Mouse (Mus musculus) limb, embryonic 11.5 days (tissue): ENCODE measurements around the gene Parp3. TPM values are rescaled to one million over a fixed set of nuclear protein-coding genes. Genes with fewer than 3 reads are reported as not detected.

Source experiments
- ATAC-seq: fragments of 200-750 bp; cut with Nextera tagmentation; 2 replicates; pipeline ENCODE4 v1.8.0; 2017; ENCODE audit warnings: low read depth; ENCODE audit not compliant: insufficient number of reproducible peaks, low FRiP score, low TSS enrichment
- DNase-seq: peaks from one replicate; pipeline ENCODE4 v3.0.0-alpha.2; 2015; ENCODE audit warnings: low spot score
- H3K27ac ChIP-seq: fragments of 300-500 bp; sonication (generic); replicated peaks from 2 replicates; pipeline ENCODE4 v1.5.1; 2014; ENCODE audit warnings: low read depth, mild to moderate bottlenecking, low read length
- H3K27me3 ChIP-seq: fragments of 300-500 bp; sonication (generic); 2 replicates; pipeline ENCODE4 v1.6.1; 2014; ENCODE audit warnings: mild to moderate bottlenecking, low read length, mixed read lengths; ENCODE audit not compliant: control insufficient read depth, insufficient read depth
- H3K36me3 ChIP-seq: fragments of 300-500 bp; sonication (generic); 2 replicates; pipeline ENCODE4 v1.6.1; 2014; ENCODE audit warnings: mild to moderate bottlenecking, low read length, moderate library complexity, mixed read lengths; ENCODE audit not compliant: control insufficient read depth, insufficient read depth
- H3K4me1 ChIP-seq: fragments of 300-500 bp; sonication (generic); 2 replicates; pipeline ENCODE4 v1.6.1; 2014; ENCODE audit warnings: low read length, mixed read lengths; ENCODE audit not compliant: control insufficient read depth, insufficient read depth
- H3K4me2 ChIP-seq: fragments of 300-500 bp; sonication (generic); 2 replicates; pipeline ENCODE4 v1.6.1; 2014; ENCODE audit warnings: low read depth, mild to moderate bottlenecking, moderate library complexity; ENCODE audit not compliant: severe bottlenecking
- H3K4me3 ChIP-seq: fragments of 300-500 bp; sonication (generic); 2 replicates; pipeline ENCODE4 v1.5.1; 2014; ENCODE audit warnings: low read depth, low read length
- H3K9ac ChIP-seq: fragments of 300-500 bp; sonication (generic); 2 replicates; pipeline ENCODE4 v1.6.1; 2014; ENCODE audit warnings: mild to moderate bottlenecking, low read length
- H3K9me3 ChIP-seq: fragments of 300-500 bp; sonication (generic); 2 replicates; pipeline ENCODE4 v1.6.1; 2016; ENCODE audit warnings: low read length; ENCODE audit not compliant: control insufficient read depth
- WGBS: fragments of 180-500 bp; shearing (Covaris S2); extraction: QIAGEN DNeasy Blood & Tissue Kit; methylation state at CpG from one replicate; pipeline ENCODE4 v1.1.7; 2014; 5-methylcytosine and 5-hydroxymethylcytosine counted together
- polyA plus RNA-seq: library from polyadenylated mRNA; unstranded; fragments of >200 nt; fragmentation: Nextera tagmentation; extraction: Ambion mirVana; gene quantifications from 2 replicates; pipeline ENCODE4 v1.2.1, GENCODE M21; 2014

Gene Parp3
- polyA plus RNA-seq, 1 experiment from 2014 or later: 2.0 TPM

- Histone ChIP-seq H3K27me3 (no peaks in the 10 kb centered on the region), H3K4me1 (peaks cover 70% of the 10 kb centered on the region), H3K9ac (peak overlapping the region; percentile 84), H3K27ac (peak overlapping the region; percentile 93), H3K9me3 (no peaks in the 10 kb centered on the region), H3K4me3 (peak overlapping the region; percentile 88), H3K4me2 (peak overlapping the region; percentile 79), H3K36me3 (no peaks in the 10 kb centered on the region; the same call in 1 of the 2 replicates)
- WGBS: 2% methylated on average over 7 of the region's 7 CpGs
- ATAC-seq (0 out of 2 replicates have a peak, but pooled peaks have one; percentile 1), DNase-seq (peak; percentile 78)
Measured at GRCm38 (mm10) chr9:106452821-106453220, 23.9 kb downstream of the Parp3 start.

- DNase-seq: no peak
- peak overlapping the region; percentile 88; the same call in 1 of the 2 replicates for H3K4me3 ChIP-seq
- ATAC-seq: no peak
- H3K4me2 ChIP-seq: peak overlapping the region; percentile 79
- H3K27ac ChIP-seq: no peak overlapping the region; the same call in 1 of the 2 replicates
- no peaks in the 10 kb centered on the region for H3K27me3 ChIP-seq
- WGBS: 23% methylated on average over 6 of the region's 6 CpGs
- peaks cover 70% of the 10 kb centered on the region for H3K4me1 ChIP-seq
- H3K9me3 ChIP-seq: no peaks in the 10 kb centered on the region
- no peaks in the 10 kb centered on the region; the same call in 1 of the 2 replicates for H3K36me3 ChIP-seq
- H3K9ac ChIP-seq: peak overlapping the region; percentile 1; the same call in 1 of the 2 replicates
Measured at GRCm38 (mm10) chr9:106452351-106452750, 24.4 kb downstream of the Parp3 start.

GRCm38 (mm10) chr9:106451899-106452298, 24.9 kb downstream of the Parp3 start:
- Histone ChIP-seq H3K27ac (0 out of 2 replicates have a peak overlapping the region, but pooled peaks have one; percentile 14), H3K36me3 (no peaks in the 10 kb centered on the region; the same call in 1 of the 2 replicates), H3K4me3 (no peak overlapping the region), H3K9me3 (no peaks in the 10 kb centered on the region), H3K9ac (no peak overlapping the region; the same call in 1 of the 2 replicates), H3K27me3 (no peaks in the 10 kb centered on the region), H3K4me1 (peaks cover 69% of the 10 kb centered on the region), H3K4me2 (peak overlapping the region; percentile 79)
- DNase-seq: no peak
- 33% methylated on average over 2 of the region's 2 CpGs for WGBS
- no peak for ATAC-seq

- Histone ChIP-seq H3K9ac (0 out of 2 replicates have a peak overlapping the region, but pooled peaks have one; percentile 22), H3K27ac (0 out of 2 replicates have a peak overlapping the region, but pooled peaks have one; percentile 14), H3K9me3 (no peaks in the 10 kb centered on the region), H3K27me3 (no peaks in the 10 kb centered on the region), H3K36me3 (no peaks in the 10 kb centered on the region; the same call in 1 of the 2 replicates), H3K4me2 (0 out of 2 replicates have a peak overlapping the region, but pooled peaks have one; percentile 12), H3K4me1 (peaks cover 63% of the 10 kb centered on the region), H3K4me3 (no peak overlapping the region)
- DNase-seq (no peak), ATAC-seq (no peak)
- WGBS: 75% methylated on average over 11 of the region's 11 CpGs
Measured at GRCm38 (mm10) chr9:106451298-106451697, 25.5 kb downstream of the Parp3 start.

- DNase-seq: peak; percentile 56
- H3K27ac ChIP-seq: no peak overlapping the region; the same call in 1 of the 2 replicates
- no peaks in the 10 kb centered on the region; the same call in 1 of the 2 replicates for H3K36me3 ChIP-seq
- no peaks in the 10 kb centered on the region for H3K9me3 ChIP-seq
- no peak overlapping the region for H3K4me3 ChIP-seq
- H3K4me1 ChIP-seq: peaks cover 57% of the 10 kb centered on the region
- no peak for ATAC-seq
- 3% methylated on average over 9 of the region's 9 CpGs for WGBS
- H3K9ac ChIP-seq: no peak overlapping the region
- H3K27me3 ChIP-seq: no peaks in the 10 kb centered on the region
- 0 out of 2 replicates have a peak overlapping the region, but pooled peaks have one; percentile 20 for H3K4me2 ChIP-seq
Measured at GRCm38 (mm10) chr9:106450661-106451060, 26.1 kb downstream of the Parp3 start.

- peaks cover 50% of the 10 kb centered on the region for H3K4me1 ChIP-seq
- no peaks in the 10 kb centered on the region for H3K9me3 ChIP-seq
- no peak overlapping the region for H3K27ac ChIP-seq
- DNase-seq (no peak), ATAC-seq (no peak)
- no peaks in the 10 kb centered on the region; the same call in 1 of the 2 replicates for H3K36me3 ChIP-seq
- 0 out of 2 replicates have a peak overlapping the region, but pooled peaks have one; percentile 4 for H3K4me2 ChIP-seq
- H3K27me3 ChIP-seq: no peaks in the 10 kb centered on the region
- H3K4me3 ChIP-seq: no peak overlapping the region
- H3K9ac ChIP-seq: no peak overlapping the region
- WGBS: 86% methylated on average over 8 of the region's 8 CpGs
Measured at GRCm38 (mm10) chr9:106449947-106450346, 26.8 kb downstream of the Parp3 start.

- no peak overlapping the region for H3K27ac ChIP-seq
- under 1% methylated on average over 23 of the region's 23 CpGs for WGBS
- DNase-seq: peak; percentile 77
- H3K9me3 ChIP-seq: no peaks in the 10 kb centered on the region
- peak overlapping the region; percentile 76 for H3K4me2 ChIP-seq
- peaks cover 49% of the 10 kb centered on the region for H3K4me1 ChIP-seq
- no peaks in the 10 kb centered on the region; the same call in 1 of the 2 replicates for H3K36me3 ChIP-seq
- peak overlapping the region; percentile 34 for H3K4me3 ChIP-seq
- no peaks in the 10 kb centered on the region for H3K27me3 ChIP-seq
- peak overlapping the region; percentile 47; the same call in 1 of the 2 replicates for H3K9ac ChIP-seq
- ATAC-seq: peak; percentile 41
Measured at GRCm38 (mm10) chr9:106448498-106449031, 28.2 kb downstream of the Parp3 start.

GRCm38 (mm10) chr9:106447951-106448350, 28.8 kb downstream of the Parp3 start:
- H3K9ac ChIP-seq: no peak overlapping the region
- ATAC-seq: no peak
- DNase-seq: no peak
- no peaks in the 10 kb centered on the region; the same call in 1 of the 2 replicates for H3K36me3 ChIP-seq
- H3K27ac ChIP-seq: no peak overlapping the region
- WGBS: 40% methylated on average over 9 of the region's 9 CpGs
- H3K9me3 ChIP-seq: no peaks in the 10 kb centered on the region
- no peaks in the 10 kb centered on the region for H3K27me3 ChIP-seq
- peaks cover 49% of the 10 kb centered on the region for H3K4me1 ChIP-seq
- H3K4me2 ChIP-seq: peak overlapping the region; percentile 76; the same call in 1 of the 2 replicates
- H3K4me3 ChIP-seq: no peak overlapping the region
